Comparison of ENCODE assay signal across 9 mouse cellular contexts in the genomic region with DNA sequence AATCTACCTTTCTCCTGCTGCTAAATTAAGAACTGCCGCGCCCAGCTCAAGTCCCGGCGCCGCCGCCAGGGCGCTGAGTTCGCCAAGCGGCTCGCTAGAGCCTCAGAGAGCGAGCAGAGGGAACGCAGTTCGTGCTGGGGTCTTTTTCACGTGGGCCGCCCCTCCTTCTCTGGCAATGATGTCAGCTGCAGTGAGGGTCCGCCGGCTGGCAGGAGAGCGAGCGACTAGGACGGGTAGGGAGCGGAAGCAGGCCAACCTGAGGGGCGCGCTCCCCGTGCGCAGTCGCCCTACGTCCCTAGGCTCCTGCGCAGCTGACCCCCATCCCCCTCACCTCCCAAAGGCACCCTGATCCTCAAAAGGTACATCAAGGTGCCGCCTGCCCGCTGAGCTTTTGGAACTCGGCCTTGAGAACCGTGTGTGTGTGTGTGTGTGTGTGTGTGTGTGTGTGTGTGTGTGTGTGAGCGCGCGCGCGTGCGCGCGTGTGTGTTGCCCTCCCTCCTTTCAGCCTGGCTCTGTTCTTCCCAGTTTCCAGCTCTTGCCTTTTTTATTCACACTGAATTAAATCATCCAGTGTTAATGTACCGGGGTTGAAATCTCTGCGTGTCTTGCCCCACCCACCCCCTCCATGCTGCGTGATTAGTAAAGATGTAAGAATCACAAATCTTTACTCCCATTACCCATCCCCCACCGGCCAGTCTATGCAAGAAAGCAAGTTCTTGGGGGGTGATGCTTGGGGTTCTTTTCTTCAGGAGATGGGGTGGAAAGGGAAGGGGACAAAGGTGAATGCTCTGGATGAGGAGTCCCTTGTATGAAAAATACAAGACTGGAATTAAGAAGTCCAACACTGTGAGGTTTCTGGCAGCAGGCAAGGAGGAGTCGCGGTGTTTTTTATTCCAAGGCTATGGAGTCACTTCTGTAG. TPM values are rescaled to one million over a fixed set of nuclear protein-coding genes. Genes with fewer than 3 reads are reported as not detected.
A peak's percentile ranks its signal among the peaks of the same experiment; 100 is the strongest.
DNase-seq lines count a peak whose midpoint lies in the region; ATAC-seq lines count a peak whose summit lies in the region.
"Had no signal": no experiment of that assay in that cellular context is flagged by ENCODE, and none has a peak within 500 bp of the region (broad histone marks: within the 10 kb centered on the region; RNA-seq: fewer than 3 reads in every experiment).

No protein-coding gene starts in this region.

- ATAC-seq in heart, embryonic 11.5 days (replicated peaks; ENCODE audit: insufficient number of reproducible peaks, low FRiP score, low TSS enrichment): peak; percentile 68
- ATAC-seq in forebrain, embryonic 16.5 days: peak; percentile 71
- peak; percentile 88 for ATAC-seq in midbrain, embryonic 14.5 days (ENCODE audit: low FRiP score, low TSS enrichment)

- peak overlapping the region; percentile 62; the same call in 1 of the 2 replicates for H3K9ac ChIP-seq in heart, embryonic 11.5 days (ENCODE audit: low read depth, low read length)
- peak overlapping the region; percentile 67 for H3K9ac ChIP-seq in forebrain, embryonic 16.5 days (replicated peaks; ENCODE audit: low read depth, low read length)
- peak overlapping the region; percentile 54 for H3K9ac ChIP-seq in midbrain, embryonic 14.5 days (replicated peaks; ENCODE audit: low read length)

- intact Hi-C loops in heart, postnatal 25 days (cut with DNase I): no loop called here

- 3% methylated on average over 39 of the region's 46 CpGs for WGBS in heart, embryonic 11.5 days (ENCODE audit: insufficient replicate concordance)
- 7% methylated on average over 27 of the region's 46 CpGs for WGBS in forebrain, embryonic 16.5 days
- 6% methylated on average over 44 of the region's 46 CpGs for WGBS in midbrain, embryonic 14.5 days

- H3K27me3 ChIP-seq in heart, embryonic 11.5 days (ENCODE audit: control insufficient read depth, insufficient read depth, low read length): peaks cover 6% of the 10 kb centered on the region; the same call in 1 of the 2 replicates
- H3K27me3 ChIP-seq in forebrain, embryonic 16.5 days (replicated peaks; ENCODE audit: control insufficient read depth, insufficient read depth, low read length): no peaks in the 10 kb centered on the region
- no peaks in the 10 kb centered on the region for H3K27me3 ChIP-seq in midbrain, embryonic 14.5 days (ENCODE audit: control insufficient read depth, insufficient read depth, low read length)
- H3K27me3 ChIP-seq: CH12.LX had no signal

- no peaks in the 10 kb centered on the region for H3K36me3 ChIP-seq in heart, embryonic 11.5 days (ENCODE audit: control insufficient read depth, insufficient read depth, low read length)
- H3K36me3 ChIP-seq in forebrain, embryonic 16.5 days (ENCODE audit: control insufficient read depth, insufficient read depth): no peaks in the 10 kb centered on the region
- H3K36me3 ChIP-seq in midbrain, embryonic 14.5 days (ENCODE audit: control insufficient read depth, insufficient read depth, low read length): no peaks in the 10 kb centered on the region

- no peak overlapping the region for H3K27ac ChIP-seq in heart, embryonic 11.5 days (ENCODE audit: low read depth, low read length)
- peak overlapping the region; percentile 47; the same call in 1 of the 2 replicates for H3K27ac ChIP-seq in forebrain, embryonic 16.5 days (ENCODE audit: low read length)
- peak overlapping the region; percentile 78 for H3K27ac ChIP-seq in midbrain, embryonic 14.5 days (replicated peaks; ENCODE audit: low read depth, low read length)

- no peaks in the 10 kb centered on the region for H3K9me3 ChIP-seq in heart, embryonic 11.5 days (replicated peaks; ENCODE audit: control insufficient read depth, low read length)
- no peaks in the 10 kb centered on the region for H3K9me3 ChIP-seq in forebrain, embryonic 16.5 days (ENCODE audit: control insufficient read depth, low read length)
- no peaks in the 10 kb centered on the region for H3K9me3 ChIP-seq in midbrain, embryonic 14.5 days (ENCODE audit: control insufficient read depth, low read length)

- H3K4me1 ChIP-seq in heart, embryonic 11.5 days (ENCODE audit: control insufficient read depth, insufficient read depth, low read length): no peaks in the 10 kb centered on the region
- H3K4me1 ChIP-seq in forebrain, embryonic 16.5 days (replicated peaks; ENCODE audit: control insufficient read depth, insufficient read depth, low read length): peaks cover 6% of the 10 kb centered on the region; the same call in 1 of the 2 replicates
- no peaks in the 10 kb centered on the region for H3K4me1 ChIP-seq in midbrain, embryonic 14.5 days (ENCODE audit: control insufficient read depth, insufficient read depth, low read length)

- H3K4me2 ChIP-seq in heart, embryonic 11.5 days: peak overlapping the region; percentile 73
- H3K4me2 ChIP-seq in forebrain, embryonic 16.5 days (ENCODE audit: low read length): peak overlapping the region; percentile 81
- peak overlapping the region; percentile 78 for H3K4me2 ChIP-seq in midbrain, embryonic 14.5 days (ENCODE audit: low read length)

- H3K4me3 ChIP-seq in heart, embryonic 11.5 days (ENCODE audit: low read depth, low read length): peak overlapping the region; percentile 51
- peak overlapping the region; percentile 55 for H3K4me3 ChIP-seq in forebrain, embryonic 16.5 days (replicated peaks; ENCODE audit: low read length)
- H3K4me3 ChIP-seq in midbrain, embryonic 14.5 days (replicated peaks; ENCODE audit: low read depth, low read length): peak overlapping the region; percentile 46

- DNase-seq in heart, postnatal 25 days (ENCODE audit: low spot score): no peak
- DNase-seq in cerebellum, adult 11-12 months: peak; percentile 31
- DNase-seq in layer of hippocampus, postnatal 10 days (ENCODE audit: low spot score in 2 of 2): peak; percentile 34 to 49
- peak; percentile 82 for DNase-seq in midbrain, embryonic 14.5 days
- no peak for DNase-seq in thymus, postnatal 4 days
- DNase-seq in adipocyte (ENCODE audit: low spot score): no peak

RNA-seq across cellular contexts. Expression of a gene that starts 3.0 kb away (rescaled TPM):
- polyA plus RNA-seq in heart, embryonic 11.5 days (2014; fragmentation: Nextera tagmentation; extraction: Ambion mirVana): 3.6 and 5.8 TPM in 2 replicates
- not detected for total RNA-seq in heart, postnatal 25 days (2021)
- 16.1 and 28.1 TPM in 2 replicates for polyA plus RNA-seq in forebrain, embryonic 16.5 days (2015; fragmentation: Nextera tagmentation; extraction: Ambion mirVana)
- 10 to 100 TPM; 18.6 to 20.9 TPM for total RNA-seq in layer of hippocampus, postnatal 10 days (2021)
- polyA plus RNA-seq in midbrain, embryonic 14.5 days (2014; fragmentation: Nextera tagmentation; extraction: Ambion mirVana): 29.6 and 34.1 TPM in 2 replicates
- total RNA-seq: CH12.LX had no signal

RNA-seq across cellular contexts. Expression of a gene that starts 19.8 kb away (rescaled TPM):
- polyA plus RNA-seq in heart, embryonic 11.5 days (2014; fragmentation: Nextera tagmentation; extraction: Ambion mirVana): not detected in 2 replicates
- total RNA-seq in heart, postnatal 25 days (2021): not detected
- not detected in 2 replicates for polyA plus RNA-seq in forebrain, embryonic 16.5 days (2015; fragmentation: Nextera tagmentation; extraction: Ambion mirVana)
- total RNA-seq in layer of hippocampus, postnatal 10 days (2021): not detected
- polyA plus RNA-seq in midbrain, embryonic 14.5 days (2014; fragmentation: Nextera tagmentation; extraction: Ambion mirVana): not detected in 2 replicates
- total RNA-seq: CH12.LX had no signal

Comparison
In these comparisons a context has a peak if more than half of its experiments do, and no peak if none do; other contexts are left out.
1. DNase-seq: peak in cerebellum, adult 11-12 months (single experiment), layer of hippocampus, postnatal 10 days (2 of 2) and midbrain, embryonic 14.5 days (single experiment); none in heart, postnatal 25 days (single experiment), thymus, postnatal 4 days (single experiment) and adipocyte (single experiment).
2. Peak in every context shown above with its lines, with median percentiles within 50 percentile points of each other: ATAC-seq, H3K4me2 ChIP-seq, H3K4me3 ChIP-seq and H3K9ac ChIP-seq.